Mouse (Mus musculus) myocyte (in vitro differentiated cells): ENCODE measurements at regions not wholly inside any gene's neighbourhood (a gene's known extent, or its start where the extent isn't known, plus 50 kb on each side); places are given as distances from the start of the nearest gene placed in this dataset.

Source experiments
- POLR2A ChIP-seq: IDR thresholded peaks from one replicate; pipeline ENCODE4 v1.6.1; 2011; ENCODE audit warnings: low read depth, mild to moderate bottlenecking, control low read depth, moderate library complexity; ENCODE audit not compliant: insufficient read length
- POLR2AphosphoS2 ChIP-seq: IDR thresholded peaks from one replicate; pipeline ENCODE4 v1.6.1; 2011; ENCODE audit warnings: low read depth, control low read depth; ENCODE audit not compliant: insufficient read length
- TCF3 ChIP-seq: IDR thresholded peaks from one replicate; pipeline ENCODE4 v1.6.1; 2011; ENCODE audit warnings: low read depth, control low read depth; ENCODE audit not compliant: insufficient read length

- no peak for TF ChIP-seq POLR2AphosphoS2
- TF ChIP-seq TCF3: no peak
- no peak for TF ChIP-seq POLR2A
These were observed 75.7 kb upstream of the Zfp280d start for GRCm38 (mm10) chr9:72198976-72199375.
